Mouse (Mus musculus) left cerebral cortex, adult 2 months (tissue): ENCODE results near the gene Nol4l. TPM values are rescaled to one million over a fixed set of nuclear protein-coding genes. Genes with fewer than 3 reads are reported as not detected.
A peak's percentile ranks its signal among the peaks of the same experiment; 100 is the strongest.

Experiments used
- DNase-seq, 2 experiments: peaks; one replicate each; pipeline ENCODE4 v3.0.0; 2021 to 2022; ENCODE audit warnings: low spot score in 2 of 2, mixed read lengths in 1 of 2; ENCODE audit errors: extremely low spot score in 1 of 2
- H3K27ac ChIP-seq: fragments of 200-600 bp; 2 replicates; pipeline ENCODE4 v1.8.1; 2022
- H3K4me3 ChIP-seq: fragments of 200-600 bp; 2 replicates; pipeline ENCODE4 v1.8.1; 2022
- CTCF ChIP-seq: fragments of 200-600 bp; IDR thresholded peaks from 2 replicates; pipeline ENCODE4 v1.8.1; 2022; ENCODE audit warnings: antibody characterized with exemption, mild to moderate bottlenecking, moderate library complexity
- intact Hi-C: fragments of 180-260 bp; cut with DNase I; formaldehyde crosslinking; loops from one replicate; pipeline ENCODE4 v1.15.1; 2025
- total RNA-seq, 2 experiments: library from RNA; stranded (reverse); gene quantifications; 2 replicates each; pipeline ENCODE4 v1.2.3; 2021

The Nol4l gene
- total RNA-seq, 2 experiments from 2014 or later, result 45.0 to 51.3 TPM

- DNase-seq, result no peak
- intact Hi-C loops, result no loop called here
- no peak overlapping the region for H3K4me3 ChIP-seq
- H3K27ac ChIP-seq, result no peak overlapping the region
- no peak for TF ChIP-seq CTCF
Measured at GRCm38 (mm10) chr2:153433859-153434258, 95.9 kb downstream of the Nol4l start.

GRCm38 (mm10) chr2:153432492-153432891, 97.3 kb downstream of the Nol4l start:
- no peak overlapping the region for H3K4me3 ChIP-seq
- intact Hi-C loops, result no loop called here
- no peak for TF ChIP-seq CTCF
- DNase-seq, result no peak
- 0 out of 2 replicates have a peak overlapping the region, but pooled peaks have one; percentile 19 for H3K27ac ChIP-seq

- intact Hi-C loops, result no loop called here
- Histone ChIP-seq H3K27ac (no peak overlapping the region), H3K4me3 (no peak overlapping the region)
- no peak for DNase-seq
- no peak for TF ChIP-seq CTCF
Measured at GRCm38 (mm10) chr2:153430571-153430970, 99.2 kb downstream of the Nol4l start.

- DNase-seq, result no peak
- peak overlapping the region; percentile 59; the same call in 1 of the 2 replicates for H3K27ac ChIP-seq
Measured at GRCm38 (mm10) chr2:153428485-153428884, 101.3 kb downstream of the Nol4l start.

GRCm38 (mm10) chr2:153426931-153427330, 102.8 kb downstream of the Nol4l start:
- intact Hi-C loops, result no loop called here
- Histone ChIP-seq H3K4me3 (no peak overlapping the region), H3K27ac (0 out of 2 replicates have a peak overlapping the region, but pooled peaks have one; percentile 64)
- TF ChIP-seq CTCF, result no peak
- no peak for DNase-seq

More at GRCm38 (mm10) chr2:153428485-153428884, 101.3 kb downstream of the Nol4l start:
- TF ChIP-seq CTCF, result no peak
- H3K4me3 ChIP-seq, result no peak overlapping the region
- intact Hi-C loops, result no loop called here

GRCm38 (mm10) chr2:153425998-153426670, 103.6 kb downstream of the Nol4l start:
- H3K4me3 ChIP-seq, result no peak overlapping the region
- TF ChIP-seq CTCF, result no peak
- peak in 1 of 2 experiments; percentile 51 for DNase-seq
- H3K27ac ChIP-seq, result peak overlapping the region; percentile 56
- intact Hi-C loops, result no loop called here

- intact Hi-C loops, result no loop called here
- TF ChIP-seq CTCF, result no peak
- Histone ChIP-seq H3K4me3 (no peak overlapping the region), H3K27ac (peak overlapping the region; percentile 56; the same call in 1 of the 2 replicates)
- no peak for DNase-seq
Measured at GRCm38 (mm10) chr2:153425124-153425844, 104.5 kb downstream of the Nol4l start.

- TF ChIP-seq CTCF, result no peak
- no peak for DNase-seq
- Histone ChIP-seq H3K4me3 (no peak overlapping the region), H3K27ac (peak overlapping the region; percentile 6; the same call in 1 of the 2 replicates)
- intact Hi-C loops, result no loop called here
Measured at GRCm38 (mm10) chr2:153424557-153424956, 105.2 kb downstream of the Nol4l start.

- DNase-seq, result no peak
- intact Hi-C loops, result no loop called here
- H3K27ac ChIP-seq, result no peak overlapping the region; the same call in 1 of the 2 replicates
- TF ChIP-seq CTCF, result no peak
- H3K4me3 ChIP-seq, result no peak overlapping the region
Measured at GRCm38 (mm10) chr2:153423113-153423512, 106.7 kb downstream of the Nol4l start.

- Histone ChIP-seq H3K27ac (no peak overlapping the region; the same call in 1 of the 2 replicates), H3K4me3 (no peak overlapping the region)
- intact Hi-C loops, result no loop called here
- TF ChIP-seq CTCF, result no peak
- DNase-seq, result peak in 1 of 2 experiments; percentile 36
Measured at GRCm38 (mm10) chr2:153422051-153422450, 107.7 kb downstream of the Nol4l start.

- no peak for DNase-seq
- no peak overlapping the region for H3K4me3 ChIP-seq
- peak; percentile 58 for TF ChIP-seq CTCF
- intact Hi-C loops, result no loop called here
- H3K27ac ChIP-seq, result no peak overlapping the region
Measured at GRCm38 (mm10) chr2:153421233-153421632, 108.5 kb downstream of the Nol4l start.

GRCm38 (mm10) chr2:153418381-153418780, 111.4 kb downstream of the Nol4l start:
- Histone ChIP-seq H3K4me3 (no peak overlapping the region), H3K27ac (no peak overlapping the region)
- DNase-seq, result no peak
- intact Hi-C loops, result loop anchor here (10.0 kb wide), 1 partner anchor 274 kb away; no protein-coding TSS in a partner anchor
- no peak for TF ChIP-seq CTCF
